Mouse (Mus musculus) forebrain, embryonic 15.5 days (tissue): Measurements from ENCODE around the gene Tcf7l2. TPM values are rescaled to one million over a fixed set of nuclear protein-coding genes. Genes with fewer than 3 reads are reported as not detected.

Source experiments
- ATAC-seq: fragments of 200-750 bp; cut with Nextera tagmentation; replicated peaks from 2 replicates; pipeline ENCODE4 v1.8.0; 2017; ENCODE audit warnings: mild to moderate bottlenecking, moderate TSS enrichment, moderate library complexity
- H3K27ac ChIP-seq: fragments of 300-500 bp; sonication (generic); replicated peaks from 2 replicates; pipeline ENCODE4 v1.5.1; 2015; ENCODE audit warnings: mild to moderate bottlenecking, inconsistent platforms
- H3K27me3 ChIP-seq: fragments of 300-500 bp; sonication (generic); 2 replicates; pipeline ENCODE4 v1.6.1; 2015; ENCODE audit warnings: inconsistent platforms
- H3K36me3 ChIP-seq: fragments of 300-500 bp; sonication (generic); 2 replicates; pipeline ENCODE4 v1.6.1; 2015; ENCODE audit warnings: mild to moderate bottlenecking, inconsistent platforms
- H3K4me1 ChIP-seq: fragments of 300-500 bp; sonication (generic); 2 replicates; pipeline ENCODE4 v1.6.1; 2015; ENCODE audit warnings: inconsistent platforms
- H3K4me2 ChIP-seq: fragments of 300-500 bp; sonication (generic); replicated peaks from 2 replicates; pipeline ENCODE4 v1.6.1; 2015; ENCODE audit warnings: mild to moderate bottlenecking, inconsistent platforms
- H3K4me3 ChIP-seq: fragments of 300-500 bp; sonication (generic); 2 replicates; pipeline ENCODE4 v1.5.1; 2015; ENCODE audit warnings: mild to moderate bottlenecking, inconsistent platforms
- H3K9ac ChIP-seq: fragments of 300-500 bp; sonication (generic); replicated peaks from 2 replicates; pipeline ENCODE4 v1.6.1; 2015; ENCODE audit warnings: mild to moderate bottlenecking, inconsistent platforms
- H3K9me3 ChIP-seq: fragments of 300-500 bp; sonication (generic); 2 replicates; pipeline ENCODE4 v1.6.1; 2016; ENCODE audit warnings: inconsistent platforms
- WGBS: fragments of 180-500 bp; shearing (Covaris S2); methylation state at CpG from one replicate; pipeline ENCODE4 v1.1.7; 2015; ENCODE audit warnings: mixed read lengths; 5-methylcytosine and 5-hydroxymethylcytosine counted together
- polyA plus RNA-seq: library from polyadenylated mRNA; unstranded; fragments of >200 nt; fragmentation: Nextera tagmentation; extraction: Ambion mirVana; gene quantifications from 2 replicates; pipeline ENCODE4 v1.2.1, GENCODE M21; 2015

Tcf7l2 gene
- polyA plus RNA-seq, 1 experiment from 2014 or later = 95.4 TPM

- H3K4me1 ChIP-seq = peaks cover 5% of the 10 kb centered on the region; the same call in 1 of the 2 replicates
- no peak overlapping the region for H3K4me2 ChIP-seq
- H3K4me3 ChIP-seq = no peak overlapping the region
- no peaks in the 10 kb centered on the region for H3K36me3 ChIP-seq
- no peak overlapping the region for H3K27ac ChIP-seq
- H3K27me3 ChIP-seq = no peaks in the 10 kb centered on the region
- 85% methylated on average over 9 of the region's 9 CpGs for WGBS
- H3K9me3 ChIP-seq = no peaks in the 10 kb centered on the region
- H3K9ac ChIP-seq = no peak overlapping the region
- no peak for ATAC-seq
Observed at GRCm38 (mm10) chr19:55927674-55928061, 186.0 kb downstream of the Tcf7l2 start.

GRCm38 (mm10) chr19:55928674-55929073, 187.1 kb downstream of the Tcf7l2 start:
- Histone ChIP-seq H3K9ac (no peak overlapping the region), H3K9me3 (no peaks in the 10 kb centered on the region), H3K27me3 (no peaks in the 10 kb centered on the region), H3K36me3 (no peaks in the 10 kb centered on the region), H3K4me2 (no peak overlapping the region), H3K27ac (no peak overlapping the region), H3K4me1 (peaks cover 5% of the 10 kb centered on the region; the same call in 1 of the 2 replicates), H3K4me3 (no peak overlapping the region)
- ATAC-seq = no peak
- WGBS = 92% methylated on average over 5 of the region's 5 CpGs

- no peak overlapping the region for H3K27ac ChIP-seq
- 93% methylated on average over 17 of the region's 17 CpGs for WGBS
Observed at GRCm38 (mm10) chr19:55931642-55932041, 190.0 kb downstream of the Tcf7l2 start.

GRCm38 (mm10) chr19:55933947-55934729, 192.5 kb downstream of the Tcf7l2 start:
- no peak overlapping the region for H3K27ac ChIP-seq
- H3K9ac ChIP-seq = no peak overlapping the region
- no peak overlapping the region for H3K4me2 ChIP-seq
- no peaks in the 10 kb centered on the region for H3K4me1 ChIP-seq
- WGBS = 54% methylated on average over 7 of the region's 7 CpGs
- H3K4me3 ChIP-seq = no peak overlapping the region
- no peaks in the 10 kb centered on the region for H3K9me3 ChIP-seq
- no peaks in the 10 kb centered on the region for H3K36me3 ChIP-seq
- peaks cover 10% of the 10 kb centered on the region; the same call in 1 of the 2 replicates for H3K27me3 ChIP-seq
- 0 out of 2 replicates have a peak, but pooled peaks have one; percentile 29 for ATAC-seq

More at GRCm38 (mm10) chr19:55931642-55932041, 190.0 kb downstream of the Tcf7l2 start:
- H3K4me2 ChIP-seq = no peak overlapping the region
- H3K9ac ChIP-seq = no peak overlapping the region
- H3K4me3 ChIP-seq = no peak overlapping the region
- H3K9me3 ChIP-seq = no peaks in the 10 kb centered on the region
- H3K4me1 ChIP-seq = no peaks in the 10 kb centered on the region
- no peak for ATAC-seq
- no peaks in the 10 kb centered on the region for H3K36me3 ChIP-seq
- 0 out of 2 replicates have a peak, but pooled peaks cover 3% of the 10 kb centered on the region for H3K27me3 ChIP-seq

GRCm38 (mm10) chr19:55934730-55935003, 193.0 kb downstream of the Tcf7l2 start:
- H3K36me3 ChIP-seq = no peaks in the 10 kb centered on the region
- H3K4me2 ChIP-seq = no peak overlapping the region
- H3K27me3 ChIP-seq = peaks cover 10% of the 10 kb centered on the region; the same call in 1 of the 2 replicates
- H3K9ac ChIP-seq = no peak overlapping the region
- H3K27ac ChIP-seq = no peak overlapping the region
- H3K9me3 ChIP-seq = no peaks in the 10 kb centered on the region
- WGBS = 79% methylated on average over 3 of the region's 3 CpGs
- no peak overlapping the region for H3K4me3 ChIP-seq
- no peaks in the 10 kb centered on the region for H3K4me1 ChIP-seq
- 0 out of 2 replicates have a peak, but pooled peaks have one; percentile 35 for ATAC-seq

- 95% methylated on average over 3 of the region's 3 CpGs for WGBS
Observed at GRCm38 (mm10) chr19:55937026-55937425, 195.4 kb downstream of the Tcf7l2 start.

GRCm38 (mm10) chr19:55938254-55939046, 196.8 kb downstream of the Tcf7l2 start:
- Histone ChIP-seq H3K36me3 (no peaks in the 10 kb centered on the region), H3K27ac (no peak overlapping the region), H3K4me1 (peaks cover 16% of the 10 kb centered on the region), H3K4me3 (no peak overlapping the region), H3K4me2 (no peak overlapping the region), H3K27me3 (peaks cover 14% of the 10 kb centered on the region; the same call in 1 of the 2 replicates), H3K9me3 (no peaks in the 10 kb centered on the region), H3K9ac (no peak overlapping the region)
- WGBS = 92% methylated on average over 21 of the region's 21 CpGs
- ATAC-seq = no peak

More at GRCm38 (mm10) chr19:55937026-55937425, 195.4 kb downstream of the Tcf7l2 start:
- H3K4me2 ChIP-seq = no peak overlapping the region
- no peak overlapping the region for H3K9ac ChIP-seq
- no peaks in the 10 kb centered on the region for H3K9me3 ChIP-seq
- ATAC-seq = no peak
- no peak overlapping the region for H3K27ac ChIP-seq
- peaks cover 10% of the 10 kb centered on the region; the same call in 1 of the 2 replicates for H3K27me3 ChIP-seq
- H3K4me1 ChIP-seq = peaks cover 16% of the 10 kb centered on the region
- no peak overlapping the region for H3K4me3 ChIP-seq
- H3K36me3 ChIP-seq = no peaks in the 10 kb centered on the region

GRCm38 (mm10) chr19:55939090-55939489, 197.5 kb downstream of the Tcf7l2 start:
- no peak overlapping the region for H3K9ac ChIP-seq
- no peaks in the 10 kb centered on the region for H3K9me3 ChIP-seq
- no peak overlapping the region for H3K27ac ChIP-seq
- no peak for ATAC-seq
- H3K4me3 ChIP-seq = no peak overlapping the region
- H3K4me1 ChIP-seq = peaks cover 16% of the 10 kb centered on the region
- H3K27me3 ChIP-seq = peaks cover 14% of the 10 kb centered on the region; the same call in 1 of the 2 replicates
- WGBS = 89% methylated on average over 5 of the region's 5 CpGs
- H3K36me3 ChIP-seq = no peaks in the 10 kb centered on the region
- no peak overlapping the region for H3K4me2 ChIP-seq

GRCm38 (mm10) chr19:55939719-55940118, 198.1 kb downstream of the Tcf7l2 start:
- Histone ChIP-seq H3K36me3 (no peaks in the 10 kb centered on the region), H3K27me3 (peaks cover 14% of the 10 kb centered on the region; the same call in 1 of the 2 replicates), H3K9me3 (no peaks in the 10 kb centered on the region), H3K4me2 (no peak overlapping the region), H3K4me1 (peaks cover 16% of the 10 kb centered on the region), H3K9ac (no peak overlapping the region), H3K4me3 (no peak overlapping the region), H3K27ac (no peak overlapping the region)
- WGBS = 89% methylated on average over 4 of the region's 4 CpGs
- ATAC-seq = no peak

- H3K36me3 ChIP-seq = no peaks in the 10 kb centered on the region
- no peaks in the 10 kb centered on the region for H3K9me3 ChIP-seq
- peak overlapping the region; percentile 36 for H3K4me2 ChIP-seq
- peaks cover 16% of the 10 kb centered on the region for H3K4me1 ChIP-seq
- H3K27me3 ChIP-seq = peaks cover 14% of the 10 kb centered on the region; the same call in 1 of the 2 replicates
- peak overlapping the region; percentile 25; the same call in 1 of the 2 replicates for H3K27ac ChIP-seq
- peak overlapping the region; percentile 7; the same call in 1 of the 2 replicates for H3K4me3 ChIP-seq
- H3K9ac ChIP-seq = no peak overlapping the region
- peak; percentile 94 for ATAC-seq
- WGBS = 7% methylated on average over 11 of the region's 11 CpGs
Observed at GRCm38 (mm10) chr19:55940538-55941252, 199.1 kb downstream of the Tcf7l2 start.

- Histone ChIP-seq H3K4me3 (peak overlapping the region; percentile 7; the same call in 1 of the 2 replicates), H3K36me3 (no peaks in the 10 kb centered on the region), H3K9ac (no peak overlapping the region), H3K27ac (0 out of 2 replicates have a peak overlapping the region, but pooled peaks have one; percentile 25), H3K4me1 (peaks cover 16% of the 10 kb centered on the region), H3K4me2 (peak overlapping the region; percentile 36), H3K27me3 (peaks cover 11% of the 10 kb centered on the region; the same call in 1 of the 2 replicates), H3K9me3 (no peaks in the 10 kb centered on the region)
- peak; percentile 80 for ATAC-seq
- WGBS = 27% methylated on average over 16 of the region's 16 CpGs
Observed at GRCm38 (mm10) chr19:55941253-55942125, 199.9 kb downstream of the Tcf7l2 start.
